10 mouse cellular contexts compared by ENCODE assay signal in genomic region chr7:100845026-100845400, GRCm38 (mm10). TPM values are rescaled to one million over a fixed set of nuclear protein-coding genes. Genes with fewer than 3 reads are reported as not detected.
DNase-seq lines count a peak whose midpoint lies in the region; ATAC-seq and TF ChIP-seq lines count a peak whose summit lies in the region.
"Had no signal": no experiment of that assay in that cellular context is flagged by ENCODE, and none has a peak within 500 bp of the region (broad histone marks: within the 10 kb centered on the region; RNA-seq: fewer than 3 reads in every experiment).

No protein-coding gene starts in this region.

- no peak for DNase-seq in kidney, postnatal 36 days
- no peak for DNase-seq in CH12.LX (ENCODE audit: extremely low read depth)
- no peak for DNase-seq in left cerebral cortex, adult 8-10 months (ENCODE audit: low spot score in 2 of 2)
- DNase-seq in cerebellum, adult 8-10 months = no peak
- DNase-seq in urinary bladder, postnatal 25 days (ENCODE audit: low spot score) = no peak
- DNase-seq: cerebellum, adult 18-20 months; right cerebral cortex, postnatal 14 days had no signal

- TF ChIP-seq CTCF in CH12.LX (conservative IDR thresholded peaks at IDR 0.05 in 1 of 2, IDR thresholded peaks at IDR 0.05 in 1 of 2; ENCODE audit: low read depth in 2 of 2, low read length in 2 of 2) = no peak
- no peak for TF ChIP-seq CTCF in cortical plate, adult 2 months (IDR thresholded peaks at IDR 0.05; ENCODE audit: extremely low read depth, insufficient read depth, low read length)

- no peaks in the 10 kb centered on the region for H3K27me3 ChIP-seq in kidney, embryonic 16.5 days (ENCODE audit: insufficient read depth, low read length)
- H3K27me3 ChIP-seq in CH12.LX (replicated peaks) = no peaks in the 10 kb centered on the region
- no peaks in the 10 kb centered on the region for H3K27me3 ChIP-seq in limb, embryonic 12.5 days

- dilution Hi-C loops in CH12.LX (cut with MboI; ENCODE audit: extremely low pct_ligation_motif_present, extremely low pct_unique_long_range_greater_than_20kb, low sequenced_read_pairs) = no loop called here

- no peaks in the 10 kb centered on the region for H3K36me3 ChIP-seq in kidney, embryonic 16.5 days (ENCODE audit: insufficient read depth, low read length)
- H3K36me3 ChIP-seq in CH12.LX (replicated peaks in 1 of 2; ENCODE audit: control insufficient read depth in 1 of 2, insufficient read depth in 1 of 2, low read length in 1 of 2) = peaks cover 62 to 71% of the 10 kb centered on the region in 2 experiments
- H3K36me3 ChIP-seq in limb, embryonic 12.5 days = peaks cover 21% of the 10 kb centered on the region; the same call in 1 of the 2 replicates

- H3K9ac ChIP-seq in kidney, embryonic 16.5 days (replicated peaks; ENCODE audit: low read length) = no peak overlapping the region
- no peak overlapping the region for H3K9ac ChIP-seq in CH12.LX (ENCODE audit: insufficient read depth, low read depth)
- no peak overlapping the region for H3K9ac ChIP-seq in limb, embryonic 12.5 days (replicated peaks)

- TF ChIP-seq EP300 in CH12.LX (IDR thresholded peaks at IDR 0.05; ENCODE audit: low read length) = no peak

- no peak overlapping the region for H3K4me3 ChIP-seq in kidney, embryonic 16.5 days (ENCODE audit: low read length)
- no peak overlapping the region for H3K4me3 ChIP-seq in CH12.LX (replicated peaks in 1 of 3; ENCODE audit: low read depth in 2 of 3, low read length in 2 of 3, poor library complexity in 1 of 3)
- no peak overlapping the region for H3K4me3 ChIP-seq in cortical plate, adult 2 months (ENCODE audit: insufficient read depth, low read length)
- no peak overlapping the region for H3K4me3 ChIP-seq in limb, embryonic 12.5 days (replicated peaks)

- no peak for TF ChIP-seq RAD21 in CH12.LX (IDR thresholded peaks at IDR 0.05; ENCODE audit: low read depth, low read length)

- H3K27ac ChIP-seq in kidney, embryonic 16.5 days (ENCODE audit: low read length) = peak overlapping the region; percentile 59
- H3K27ac ChIP-seq in CH12.LX (ENCODE audit: insufficient read depth, low read depth) = peak overlapping the region; percentile 25
- peak overlapping the region; percentile 17; the same call in 1 of the 2 replicates for H3K27ac ChIP-seq in cortical plate, adult 2 months (ENCODE audit: insufficient read depth, low read length)
- peak overlapping the region; percentile 53 for H3K27ac ChIP-seq in limb, embryonic 12.5 days

- H3K9me3 ChIP-seq in kidney, embryonic 16.5 days (ENCODE audit: low read length) = no peaks in the 10 kb centered on the region
- H3K9me3 ChIP-seq in CH12.LX (replicated peaks; ENCODE audit: low read length) = peaks cover 12% of the 10 kb centered on the region
- H3K9me3 ChIP-seq in limb, embryonic 12.5 days = no peaks in the 10 kb centered on the region

- no peak for TF ChIP-seq POLR2A in CH12.LX (IDR thresholded peaks at IDR 0.05; ENCODE audit: low read depth, low read length)
- TF ChIP-seq POLR2A in cortical plate, adult 2 months (IDR thresholded peaks at IDR 0.05; ENCODE audit: extremely low read depth, insufficient read depth, low read length) = no peak

- H3K79me2 ChIP-seq in CH12.LX (replicated peaks; ENCODE audit: control insufficient read depth, extremely low read depth, insufficient read depth, poor library complexity, severe bottlenecking) = no peaks in the 10 kb centered on the region

- no peak overlapping the region for H3K4me2 ChIP-seq in kidney, embryonic 16.5 days (replicated peaks; ENCODE audit: low read depth, low read length)
- no peak overlapping the region for H3K4me2 ChIP-seq in CH12.LX (ENCODE audit: insufficient read depth, low read depth, poor library complexity, severe bottlenecking)
- H3K4me2 ChIP-seq in limb, embryonic 12.5 days = no peak overlapping the region

- no peak for ATAC-seq in kidney, embryonic 16.5 days (ENCODE audit: low FRiP score, low TSS enrichment)
- ATAC-seq in limb, embryonic 12.5 days (ENCODE audit: insufficient number of reproducible peaks, insufficient read depth, low FRiP score, low TSS enrichment, low read depth) = no peak

- peaks cover 6% of the 10 kb centered on the region for H3K4me1 ChIP-seq in kidney, embryonic 16.5 days (ENCODE audit: insufficient read depth, low read length)
- peaks cover 19 to 57% of the 10 kb centered on the region in 2 experiments for H3K4me1 ChIP-seq in CH12.LX (ENCODE audit: control insufficient read depth in 1 of 2, insufficient read depth in 2 of 2)
- peaks cover 5% of the 10 kb centered on the region; the same call in 1 of the 2 replicates for H3K4me1 ChIP-seq in cortical plate, adult 2 months (ENCODE audit: control insufficient read depth, insufficient read depth, low read length)
- H3K4me1 ChIP-seq in limb, embryonic 12.5 days (replicated peaks) = peaks cover 24% of the 10 kb centered on the region

- in situ Hi-C loops in CH12.LX (cut with MboI; ENCODE audit: low pct_ligation_motif_present, low pct_unique_long_range_greater_than_20kb, low sequenced_read_pairs) = no loop called here

TF ChIP-seq in CH12.LX, 34 proteins besides CTCF, POLR2A, EP300 and RAD21:
- TF ChIP-seq IRF4 (IDR thresholded peaks at IDR 0.05; ENCODE audit: low read depth, low read length) = no peak
- TF ChIP-seq POLR2AphosphoS2 (IDR thresholded peaks at IDR 0.05; ENCODE audit: low read depth, low read length) = no peak
- TF ChIP-seq ZKSCAN1 (IDR thresholded peaks at IDR 0.05; ENCODE audit: borderline replicate concordance, low read depth, low read length) = no peak
- no peak for TF ChIP-seq MEF2A (IDR thresholded peaks at IDR 0.05; ENCODE audit: borderline replicate concordance, low read depth, low read length)
- no peak for TF ChIP-seq KAT2A (IDR thresholded peaks at IDR 0.05; ENCODE audit: insufficient replicate concordance, low read length)
- TF ChIP-seq RCOR1 (conservative IDR thresholded peaks at IDR 0.05; ENCODE audit: low read depth, low read length) = no peak
- no peak for TF ChIP-seq JUND (conservative IDR thresholded peaks at IDR 0.05; ENCODE audit: low read depth, low read length)

RNA-seq across cellular contexts. Expression of gene Relt, which starts 18.2 kb away (rescaled TPM):
- polyA plus RNA-seq in kidney, embryonic 16.5 days (2015; fragmentation: Nextera tagmentation; extraction: Ambion mirVana) = 3.8 and 4.8 TPM in 2 replicates
- 27.7 and 29.9 TPM in 2 replicates for total RNA-seq in CH12.LX (2012; rRNA removed)
- 24.5 and 25.7 TPM in 2 replicates for total RNA-seq in CH12.LX (2014; rRNA removed)
- 24.9 and 31.1 TPM in 2 replicates for polyA plus RNA-seq in CH12.LX (2012; ENCODE audit: insufficient read length, low read depth)
- 17.9 and 19.1 TPM in 2 replicates for polyA plus RNA-seq in cortical plate, adult 2 months (2012; rRNA removed)
- polyA plus RNA-seq in limb, embryonic 12.5 days (2016; fragmentation: Nextera tagmentation; extraction: Ambion mirVana) = 3.5 and 5.8 TPM in 2 replicates
- 10 to 100 TPM; 16.7 to 18.9 (median 17.8) TPM for total RNA-seq in left cerebral cortex, adult 8-10 months (2022)
